Mouse (Mus musculus) 416B (cell line): ENCODE results near the gene Eif3m.
A peak's percentile ranks its signal among the peaks of the same experiment; 100 is the strongest.
"Not testable (repeated sequence)": the region's sequence is repeated elsewhere in the genome, so short reads cannot be mapped to it uniquely, and the experiment has no call there.

Experiments
- DNase-seq: peaks from one replicate; pipeline ENCODE4 v3.0.0; 2011; ENCODE audit warnings: low read depth

The Eif3m gene

DNA sequence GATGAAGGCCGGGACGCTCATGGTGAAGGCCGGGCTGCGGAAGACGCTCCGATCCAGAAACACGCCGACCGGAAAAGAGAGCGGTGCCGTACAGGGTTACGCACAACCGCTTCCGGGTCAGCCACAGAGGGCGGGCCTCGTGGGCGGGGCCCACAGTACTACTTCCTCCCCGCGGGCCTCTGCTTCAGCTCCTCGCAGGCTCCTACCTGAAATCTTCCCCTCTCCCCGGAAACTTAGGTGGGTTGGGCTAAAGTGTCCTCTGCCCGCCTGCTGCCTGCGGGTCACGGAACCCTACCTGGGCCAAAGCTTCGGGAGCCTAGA lies at the start of gene Eif3m:
TSS of gene Eif3m (minus strand) at position 114 of the 321 bp plus-strand sequence.
- peak; percentile 88 for DNase-seq

DNA sequence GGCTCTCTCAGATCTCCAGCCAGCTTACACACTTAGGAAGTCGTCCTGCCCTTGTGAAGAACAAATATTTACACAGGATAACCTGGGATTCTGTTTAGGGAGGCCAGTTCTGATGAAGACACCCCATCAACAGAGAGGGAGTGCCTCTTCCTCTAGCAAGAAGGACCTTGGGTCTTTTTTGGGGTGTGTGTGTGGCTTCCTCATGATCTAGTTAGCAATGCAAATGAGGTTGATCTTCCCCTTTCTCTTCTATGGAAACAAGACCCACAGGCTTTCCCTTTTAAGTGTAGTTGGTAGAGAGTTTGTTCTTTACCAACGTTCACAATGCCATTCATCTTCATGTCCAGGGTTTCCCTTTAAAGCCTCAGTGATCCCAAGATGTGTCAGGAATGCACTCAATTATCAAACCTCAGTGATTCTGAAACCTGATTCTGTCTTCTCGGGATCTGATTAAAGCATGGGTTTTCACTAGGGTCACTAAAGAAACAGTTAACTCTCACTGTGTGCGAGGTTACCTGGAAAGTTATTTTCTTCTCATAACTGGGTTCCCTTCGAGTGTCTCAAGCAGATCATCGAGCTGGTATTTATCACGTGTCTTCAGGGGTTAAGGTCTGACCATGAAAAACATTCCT lies 46.0 kb upstream of the Eif3m start:
- no peak for DNase-seq

DNA sequence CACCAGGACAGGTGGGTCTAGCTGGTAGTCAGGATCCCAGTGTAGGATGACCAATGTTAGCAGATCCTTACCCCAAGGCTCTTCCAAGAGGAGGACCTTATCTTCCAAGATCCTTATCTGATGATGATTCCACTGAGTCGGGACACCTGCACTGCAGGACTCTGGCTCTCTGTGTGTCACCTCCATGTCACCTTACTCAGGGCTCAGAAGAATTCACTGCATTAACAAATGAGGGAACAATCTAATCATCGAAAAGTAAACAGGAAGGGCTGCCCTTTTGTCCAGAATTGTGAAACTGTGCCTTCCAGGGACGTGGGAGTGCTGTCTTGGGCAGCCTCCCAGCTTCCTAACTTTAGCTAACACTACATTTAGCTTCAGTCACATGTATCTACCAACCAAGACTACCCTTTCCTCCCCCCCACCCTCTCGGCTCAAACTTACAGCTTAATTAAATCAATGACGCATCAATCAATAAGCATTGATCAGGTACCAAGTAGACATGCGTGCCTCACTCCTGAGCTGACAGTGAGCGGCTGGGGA lies 41.8 kb upstream of the Eif3m start:
- no peak for DNase-seq

DNA sequence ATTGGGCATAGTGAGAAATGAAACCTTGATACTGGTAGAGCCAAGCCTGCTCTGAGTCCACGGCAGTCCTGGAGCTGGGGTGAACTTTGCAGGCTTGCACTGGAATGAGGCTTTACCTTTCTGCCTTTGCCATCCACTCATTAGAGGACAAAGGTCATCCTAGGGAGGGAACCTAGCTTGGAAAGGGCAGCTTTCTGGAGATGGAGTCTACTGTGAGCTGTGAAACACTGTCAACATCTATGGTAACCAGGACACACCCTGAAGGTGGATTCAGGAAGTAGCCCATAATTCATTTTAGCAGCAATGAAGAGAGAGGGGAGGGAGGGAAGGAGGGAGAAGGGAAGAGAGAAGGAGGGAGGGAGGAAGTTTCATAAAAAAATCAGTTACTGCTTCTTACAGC lies 38.6 kb upstream of the Eif3m start:
- DNase-seq = no peak

DNA sequence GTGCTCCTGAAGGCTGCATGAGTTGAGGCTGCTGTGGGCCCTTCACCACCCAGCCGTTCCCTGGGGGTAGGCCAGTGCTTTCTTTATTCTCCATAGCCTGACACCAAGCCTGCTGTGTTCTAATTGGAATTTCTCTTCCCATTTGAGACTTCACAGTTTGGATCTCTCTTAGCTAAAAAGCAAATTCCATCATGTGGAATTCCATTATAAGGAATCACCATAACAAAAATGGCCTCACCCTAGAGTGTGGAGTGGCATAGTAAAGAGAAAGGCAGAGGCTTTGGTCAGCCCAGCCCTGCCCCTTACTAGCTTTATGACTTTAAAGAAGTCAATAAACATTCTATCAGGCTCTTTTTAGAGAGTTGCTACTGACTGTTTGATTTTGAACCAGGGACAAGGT lies 31.4 kb upstream of the Eif3m start:
- no peak for DNase-seq

DNA sequence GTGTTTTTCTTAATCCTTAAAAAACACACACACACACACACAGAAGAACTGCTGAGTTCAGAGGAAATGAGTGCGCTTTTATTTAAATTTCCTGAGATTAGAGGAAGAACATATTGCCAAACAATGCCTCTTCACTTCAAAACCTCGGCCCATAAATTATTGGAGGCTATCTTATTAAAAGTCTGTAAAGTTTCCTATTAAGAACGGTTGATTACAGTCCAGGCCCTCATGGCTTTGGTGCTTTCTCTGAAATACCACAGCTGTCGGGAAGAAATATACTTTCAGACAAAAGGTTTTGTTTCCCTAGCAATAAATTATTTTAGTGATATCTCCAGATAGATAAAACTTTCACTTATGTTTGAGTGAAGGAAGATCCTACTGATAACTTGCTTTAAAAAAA lies 26.3 kb upstream of the Eif3m start:
- DNase-seq = no peak

DNA sequence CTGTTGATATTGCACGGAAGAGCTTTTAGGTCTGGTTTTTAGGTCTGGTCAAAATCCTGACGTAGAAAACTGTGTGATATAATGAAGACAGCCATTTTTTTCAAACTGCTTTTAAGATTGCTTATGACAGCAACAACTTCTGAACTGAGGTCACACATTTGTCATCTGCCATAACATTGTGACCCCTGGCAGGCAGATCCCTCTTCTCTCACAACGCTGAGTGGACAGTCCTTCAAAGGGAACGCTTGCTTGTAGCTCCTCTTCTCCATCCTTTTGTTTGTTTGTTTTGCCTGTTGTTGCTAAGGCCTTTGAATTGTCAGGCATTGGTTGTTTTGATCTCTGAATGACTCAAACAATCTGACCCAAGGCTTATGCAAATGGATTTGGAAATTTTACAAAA lies 24.0 kb upstream of the Eif3m start:
- DNase-seq = no peak

DNA sequence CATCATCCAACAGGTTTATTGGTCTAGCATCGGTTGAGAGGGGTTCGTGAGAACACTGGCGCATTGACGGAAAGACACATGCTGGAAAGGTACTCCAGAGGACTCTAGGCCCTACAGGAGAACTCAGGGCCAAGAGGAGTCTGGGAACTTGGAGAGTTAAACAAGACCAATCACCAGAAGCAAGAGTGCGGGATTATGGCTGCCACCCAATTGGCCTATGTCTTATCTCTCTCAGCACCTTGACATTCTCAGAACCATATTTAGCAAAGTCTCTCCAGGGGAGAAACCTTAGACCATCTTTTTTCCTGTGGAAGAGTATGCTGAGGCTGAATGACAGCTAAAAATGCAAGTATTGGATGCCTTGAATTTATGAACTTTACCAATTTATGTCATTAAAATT lies 22.0 kb upstream of the Eif3m start:
- no peak for DNase-seq

DNA sequence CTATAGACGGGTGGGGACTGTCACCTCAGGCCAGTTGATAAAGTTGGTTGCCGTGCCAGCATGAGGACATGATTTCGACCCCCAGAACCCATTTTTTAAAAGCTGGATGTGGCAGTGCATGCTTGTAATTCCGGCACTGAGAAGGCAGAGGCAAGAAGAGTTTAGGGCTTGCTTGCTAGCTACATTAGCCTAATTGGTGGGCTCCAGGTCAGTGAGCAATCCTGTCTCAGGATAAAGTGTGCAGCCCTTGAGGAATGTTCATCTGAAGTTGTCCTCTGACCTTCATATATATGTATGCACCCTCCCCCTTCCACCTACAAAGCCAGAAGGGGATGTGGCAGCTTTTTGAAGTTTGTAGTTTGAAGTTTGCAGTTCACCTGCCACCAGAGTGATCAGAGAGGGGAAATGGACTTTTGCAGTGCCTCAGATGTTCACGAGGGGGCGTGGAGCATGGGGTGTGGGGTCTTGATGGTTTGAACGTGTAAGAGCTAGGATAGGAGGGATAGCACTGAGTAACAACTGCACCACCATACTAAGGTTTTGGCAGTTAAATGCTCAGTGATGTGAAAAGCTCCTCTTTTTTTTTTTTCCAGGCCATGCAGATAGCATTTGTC lies 21.2 kb upstream of the Eif3m start:
- DNase-seq = no peak

DNA sequence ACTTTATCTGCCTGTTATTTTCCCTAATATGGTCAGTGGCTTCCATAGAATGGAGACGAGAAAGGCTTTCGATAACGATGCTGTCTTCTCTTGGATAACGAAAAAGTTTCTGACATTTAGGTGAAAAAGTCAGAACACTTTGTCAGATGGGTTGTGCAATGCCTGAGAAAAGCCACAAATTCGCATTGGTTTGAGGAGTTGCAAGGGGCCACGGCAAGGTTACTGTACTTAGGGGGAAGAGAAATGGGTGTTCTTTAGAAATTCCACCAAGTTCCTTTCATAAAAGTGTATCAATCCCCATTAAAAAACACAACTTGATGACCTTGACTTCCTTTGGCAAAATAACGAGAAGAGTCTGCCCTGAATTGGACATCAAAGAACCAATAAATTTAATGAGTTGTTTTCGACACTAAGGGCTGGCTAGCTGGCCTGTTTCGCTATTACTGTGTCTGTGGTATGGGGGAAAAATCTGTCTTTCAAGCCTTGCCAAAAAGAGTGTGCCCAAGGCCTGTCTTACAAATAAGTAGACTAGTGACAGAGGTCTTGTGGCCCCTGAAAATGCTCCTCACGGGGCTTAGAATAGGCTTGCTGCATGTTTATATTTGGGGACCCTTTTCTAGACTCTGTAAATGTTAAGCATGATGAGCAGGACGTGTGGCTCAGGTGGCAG lies 19.7 kb upstream of the Eif3m start:
- no peak for DNase-seq

DNA sequence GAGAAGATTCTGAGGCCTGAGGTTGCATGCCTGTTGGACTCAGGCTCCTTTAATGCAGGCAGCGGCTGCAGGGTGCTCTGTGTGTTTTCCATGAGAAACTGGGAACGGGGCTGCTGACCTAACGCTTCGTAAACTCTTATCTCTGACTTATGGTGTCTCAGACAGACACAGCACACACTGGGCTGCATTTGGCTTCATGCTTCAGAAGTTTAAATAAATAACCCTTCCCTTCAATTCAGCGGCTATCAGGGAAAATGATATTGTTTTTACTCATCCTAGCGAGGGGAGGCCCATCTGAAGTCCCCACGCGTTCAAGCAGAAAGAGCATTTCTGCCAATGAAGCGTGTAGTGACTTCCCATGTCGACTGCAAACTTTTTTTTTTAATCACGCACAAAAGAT lies 19.1 kb upstream of the Eif3m start:
- DNase-seq = no peak

DNA sequence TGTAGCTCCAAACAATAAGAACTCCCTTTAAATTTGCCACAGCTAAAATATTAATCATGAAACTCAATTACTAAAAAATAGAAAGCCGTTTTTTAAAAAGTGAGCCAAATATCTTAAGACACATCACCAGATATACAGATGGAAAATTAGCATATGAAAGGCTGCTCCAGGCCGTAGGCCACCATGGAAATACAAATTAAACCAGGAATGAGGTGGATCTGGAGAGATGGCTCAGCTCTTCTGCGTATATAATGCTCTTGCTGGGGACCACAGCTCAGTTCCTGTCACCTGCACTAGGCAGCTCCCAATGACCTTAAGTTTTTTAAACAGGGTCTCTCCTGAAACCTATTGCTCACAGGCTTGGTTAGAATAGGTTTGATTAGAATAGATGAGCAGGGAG lies 17.2 kb upstream of the Eif3m start:
- DNase-seq = no peak

DNA sequence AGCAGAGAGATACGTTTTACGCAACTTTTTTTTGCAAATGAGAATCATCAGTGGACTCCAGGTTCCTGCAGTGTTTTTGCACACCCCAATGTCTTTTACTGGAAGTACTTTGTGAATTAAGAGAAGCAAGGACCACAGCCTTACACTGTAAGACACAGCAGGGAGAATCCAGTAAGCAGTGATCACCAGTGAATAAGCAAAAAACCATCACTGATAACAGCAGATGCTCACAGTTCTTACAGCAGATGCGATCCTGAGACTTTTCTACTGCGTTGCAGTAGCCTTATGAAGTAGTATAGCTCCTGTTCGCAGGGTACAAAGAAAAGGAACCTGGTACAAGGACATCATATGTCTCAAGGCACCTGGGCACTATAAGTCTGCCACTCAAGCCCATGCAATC lies 13.6 kb upstream of the Eif3m start:
- DNase-seq = no peak

DNA sequence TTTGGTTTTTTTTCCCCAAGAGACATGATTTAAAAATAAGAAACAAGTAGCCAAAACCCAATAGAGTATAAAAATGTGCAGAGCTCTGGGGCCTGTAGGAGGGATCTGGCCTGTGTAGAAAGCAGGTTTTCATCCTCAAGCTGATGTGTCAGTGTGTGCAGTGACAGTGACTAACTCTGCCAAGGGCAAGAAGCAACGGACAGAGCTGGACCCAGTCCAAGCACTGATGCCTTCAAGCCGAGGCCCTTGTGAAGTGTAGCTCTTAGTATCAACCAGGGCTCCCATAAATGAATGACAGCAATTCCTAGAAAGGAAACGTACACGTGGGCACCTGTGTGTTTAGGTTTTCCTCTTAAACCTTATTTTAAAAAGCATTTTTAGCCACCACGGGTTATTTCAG lies 11.9 kb upstream of the Eif3m start:
- DNase-seq = no peak

DNA sequence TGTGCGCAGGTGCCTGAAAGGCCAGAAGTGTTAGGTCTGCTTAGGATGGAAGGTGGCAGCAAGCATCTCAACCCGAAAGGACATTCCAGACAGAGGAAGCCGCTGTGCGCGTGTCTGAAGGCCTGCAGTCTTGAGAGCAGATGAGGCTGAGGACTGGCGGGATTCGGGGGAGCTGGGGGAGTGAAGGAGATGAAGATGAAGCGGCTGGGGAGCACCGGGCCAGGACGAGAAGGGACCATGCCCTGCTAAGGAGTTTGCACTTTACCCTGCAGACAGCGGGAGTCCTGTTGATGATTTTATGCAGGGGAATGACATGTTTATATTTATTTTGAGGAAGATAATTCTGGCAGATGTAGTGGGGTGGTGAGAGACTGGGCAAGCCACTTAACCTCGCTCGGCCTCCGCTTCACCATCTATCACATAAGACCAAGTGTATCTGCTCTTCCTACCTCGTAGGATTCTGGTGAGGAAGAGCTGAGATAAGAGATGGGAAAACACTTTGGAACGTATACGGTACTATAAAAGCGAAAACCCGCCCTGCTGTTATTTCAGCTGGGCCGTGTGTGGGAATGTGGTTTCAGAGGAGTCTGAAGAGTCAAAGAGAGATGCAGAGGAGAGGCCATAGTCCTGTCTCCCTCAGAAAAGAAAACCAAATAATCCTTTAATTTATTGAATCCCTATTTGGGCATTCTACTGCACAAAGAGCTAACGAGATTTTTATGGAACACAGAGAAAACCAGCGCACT lies 10.2 kb upstream of the Eif3m start:
- DNase-seq = no peak

DNA sequence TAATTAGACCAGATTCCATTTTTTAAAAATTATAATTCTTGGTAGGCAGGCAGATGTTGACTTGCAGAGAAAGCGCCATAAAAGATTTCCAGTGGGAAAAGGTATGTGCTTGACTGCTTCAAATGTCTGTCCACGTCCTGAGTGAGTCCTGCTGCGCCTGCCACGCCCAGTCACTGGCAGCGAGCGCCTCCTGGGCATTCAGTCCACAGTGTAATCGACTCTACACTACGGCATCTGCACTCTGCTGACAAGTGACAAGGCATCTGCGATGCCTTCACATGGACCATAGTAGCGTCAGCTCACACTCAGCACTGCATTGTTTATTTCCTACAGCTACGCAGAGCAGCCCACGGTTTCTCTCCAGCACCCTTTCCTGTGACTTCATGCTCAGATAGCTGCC lies 8.7 kb upstream of the Eif3m start:
- DNase-seq = not testable (repeated sequence)

DNA sequence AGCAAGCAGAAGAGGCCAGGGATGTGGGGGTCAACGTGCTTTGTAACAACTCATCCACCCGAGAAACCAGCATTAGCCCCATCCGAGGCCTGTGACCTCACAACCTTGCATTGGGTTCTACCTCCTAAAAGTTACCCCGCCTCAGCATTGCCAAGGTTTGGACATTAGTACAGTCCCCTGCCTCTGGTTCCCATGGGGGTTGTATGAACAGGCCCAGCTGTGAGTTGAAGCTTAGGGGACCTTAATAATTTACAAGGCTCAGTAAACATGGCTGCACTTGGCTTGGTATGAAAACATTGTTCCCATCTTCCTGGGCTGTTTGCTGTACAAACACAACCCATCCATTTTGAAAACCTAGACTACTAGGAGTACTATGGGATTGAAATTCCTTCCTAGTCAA lies 6.9 kb upstream of the Eif3m start:
- no peak for DNase-seq

DNA sequence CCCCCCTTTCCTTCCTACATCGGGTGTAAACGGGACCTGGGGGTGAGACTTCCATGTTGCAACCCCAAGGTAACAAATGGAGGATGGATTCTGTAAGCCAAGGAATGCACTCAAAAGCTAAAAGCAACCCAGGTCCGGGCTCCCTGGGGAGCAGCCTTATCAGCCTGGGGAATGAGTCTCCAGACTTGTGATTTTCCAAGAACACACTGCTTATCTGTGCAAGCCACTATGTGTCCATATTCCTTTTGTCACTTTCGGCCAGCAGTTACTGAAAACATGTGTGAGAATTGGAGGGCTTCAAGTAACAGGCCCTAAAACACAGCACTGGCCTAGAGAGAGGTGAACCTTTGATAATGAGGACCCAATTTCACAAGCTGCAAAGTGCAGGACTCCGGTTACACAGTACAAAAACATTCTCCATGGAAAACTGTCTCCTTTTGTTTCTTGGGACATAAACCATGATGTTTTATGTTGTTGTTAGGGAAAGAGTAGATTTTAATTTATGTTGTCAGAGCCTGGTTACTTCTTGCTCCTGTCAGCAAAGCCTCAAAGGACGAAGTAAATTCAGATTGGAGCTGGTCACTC lies 6.2 kb upstream of the Eif3m start:
- no peak for DNase-seq

DNA sequence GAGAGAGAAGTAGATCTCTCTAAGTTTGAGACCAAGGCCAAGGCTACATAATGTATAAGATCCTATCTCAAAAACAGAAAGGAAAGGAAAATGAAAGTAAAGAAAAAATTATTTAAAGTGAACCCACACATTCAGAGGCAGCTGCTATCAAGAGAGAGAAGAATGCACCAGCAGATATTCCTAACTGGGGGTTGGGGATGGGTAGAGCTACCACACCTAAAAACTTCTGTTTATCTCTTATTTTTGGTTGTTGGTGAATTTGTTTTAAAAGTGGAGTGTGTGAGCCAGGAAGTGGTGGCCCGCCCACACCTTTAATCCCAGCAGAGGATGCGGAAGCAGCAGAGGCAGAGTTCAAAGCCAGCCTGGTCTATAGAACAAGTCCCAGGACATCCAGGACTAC lies 5.0 kb upstream of the Eif3m start:
- no peak for DNase-seq

DNA sequence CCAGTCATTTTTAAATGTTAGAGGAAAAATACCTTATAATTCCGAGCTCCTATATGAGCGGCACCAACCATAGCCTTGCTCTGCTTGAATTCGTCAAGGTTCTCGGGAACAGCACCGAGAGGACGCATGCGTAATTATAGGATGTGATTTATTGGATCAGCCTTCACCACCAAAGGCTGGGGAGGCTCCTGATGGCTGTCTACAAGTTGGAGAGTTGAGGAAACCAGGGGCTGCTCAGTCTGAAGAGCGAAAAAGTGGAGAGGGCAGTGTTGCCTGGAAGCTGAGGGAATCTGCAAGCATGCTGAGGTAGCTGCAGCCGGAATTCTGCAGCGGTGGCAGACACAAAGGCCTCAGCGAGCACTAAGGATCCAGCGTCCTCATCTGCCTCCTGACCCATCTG lies 4.4 kb upstream of the Eif3m start:
- no peak for DNase-seq

DNA sequence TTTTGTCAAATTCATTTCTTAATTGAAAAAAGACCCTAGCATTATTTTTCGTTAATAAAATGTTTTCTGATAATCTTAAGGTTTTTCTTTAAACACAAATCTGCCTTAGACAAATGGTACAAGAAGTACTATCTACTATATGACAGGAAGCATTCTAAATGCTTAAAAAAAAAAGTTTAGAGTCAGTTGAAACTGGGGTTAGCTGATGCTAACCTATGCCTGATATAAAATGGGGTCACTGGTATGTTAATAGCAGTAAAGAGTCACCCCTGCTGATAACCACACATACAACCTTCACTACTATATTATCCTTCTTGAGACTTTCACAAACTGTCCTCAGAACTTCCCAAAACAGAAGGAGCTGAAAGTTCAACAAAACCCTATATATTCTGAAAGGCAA lies 2.6 kb upstream of the Eif3m start:
- no peak for DNase-seq

DNA sequence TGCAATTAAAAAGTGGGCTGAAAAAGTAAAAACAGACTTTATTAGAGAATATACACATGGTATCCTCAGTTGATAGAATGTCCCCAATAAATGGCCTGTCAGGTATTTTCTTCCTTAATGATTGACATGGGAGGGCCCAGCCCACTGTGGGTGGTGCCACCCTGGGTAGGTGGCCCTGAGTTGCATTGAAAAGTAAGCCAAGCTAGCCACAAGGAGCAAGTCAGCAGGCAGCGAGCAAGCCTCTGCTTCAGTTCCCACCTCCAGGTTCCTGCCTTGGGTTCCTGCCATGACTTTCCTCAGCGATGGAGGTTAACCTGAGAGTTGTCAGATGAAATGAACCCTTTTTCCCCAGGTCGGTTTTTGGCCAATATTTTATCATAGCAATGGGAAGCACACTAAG lies 922 bp upstream of the Eif3m start:
- no peak for DNase-seq
